Mouse (Mus musculus): Measurements from ENCODE around the gene Pmfbp1. TPM values are rescaled to one million over a fixed set of nuclear protein-coding genes. Genes with fewer than 3 reads are reported as not detected.

Gene Pmfbp1
- polyA plus RNA-seq, 1 experiment = not detected

- no peak for TF ChIP-seq TCF12 (IDR thresholded peaks at IDR 0.05; ENCODE audit: insufficient read depth, poor library complexity, severe bottlenecking)
- TF ChIP-seq REST (IDR thresholded peaks at IDR 0.05; ENCODE audit: insufficient read depth, insufficient read length) = no peak
- no peak for TF ChIP-seq SRF (IDR thresholded peaks at IDR 0.05; ENCODE audit: control insufficient read depth, insufficient read length, low read depth)
- no peak for TF ChIP-seq E2F4 (IDR thresholded peaks at IDR 0.05; ENCODE audit: insufficient read depth)
- no peak for TF ChIP-seq MAX (IDR thresholded peaks at IDR 0.05; ENCODE audit: low read depth)
- no peak for TF ChIP-seq MYOD1 (IDR thresholded peaks at IDR 0.05; ENCODE audit: control insufficient read depth in 1 of 3, insufficient read length in 2 of 3, low read depth in 2 of 3)
- no peak for TF ChIP-seq USF1 (IDR thresholded peaks at IDR 0.05; ENCODE audit: low read depth)
- no peak for TF ChIP-seq POLR2AphosphoS2 (IDR thresholded peaks at IDR 0.05; ENCODE audit: insufficient read length, low read depth)
- no peak for TF ChIP-seq POLR2A (IDR thresholded peaks at IDR 0.05; ENCODE audit: insufficient read length, low read depth)
- TF ChIP-seq MYOG (IDR thresholded peaks at IDR 0.05; ENCODE audit: control insufficient read depth in 1 of 3, insufficient read depth in 1 of 3, insufficient read length in 2 of 3, low read depth in 2 of 3) = no peak
- no peak for TF ChIP-seq CEBPB (IDR thresholded peaks at IDR 0.05; ENCODE audit: insufficient read depth, poor library complexity, severe bottlenecking)
- no peak for TF ChIP-seq TCF3 (IDR thresholded peaks at IDR 0.05; ENCODE audit: insufficient read length, low read depth)
- no peaks in the 10 kb centered on the region for H3K36me3 ChIP-seq (ENCODE audit: control insufficient read depth, insufficient read depth)
- peaks cover 4% of the 10 kb centered on the region for H3K27me3 ChIP-seq (ENCODE audit: control insufficient read depth, insufficient read depth, insufficient read length)
- H3K79me2 ChIP-seq (ENCODE audit: control insufficient read depth, insufficient read depth) = no peaks in the 10 kb centered on the region
- no peak overlapping the region for H3ac ChIP-seq (ENCODE audit: control insufficient read depth, insufficient read length)
- H3K4me2 ChIP-seq (ENCODE audit: low read depth) = no peak overlapping the region
- H3K4me3 ChIP-seq = no peak overlapping the region
Measured at GRCm38 (mm10) chr8:109503566-109503965, 9.7 kb downstream of the Pmfbp1 start.

- Histone ChIP-seq H3K27me3 (ENCODE audit: control insufficient read depth, insufficient read depth, insufficient read length) (peaks cover 15% of the 10 kb centered on the region), H3K36me3 (ENCODE audit: control insufficient read depth, insufficient read depth) (no peaks in the 10 kb centered on the region), H3K4me3 (no peak overlapping the region), H3ac (ENCODE audit: control insufficient read depth, insufficient read length) (no peak overlapping the region), H3K79me2 (ENCODE audit: control insufficient read depth, insufficient read depth) (no peaks in the 10 kb centered on the region), H3K4me2 (ENCODE audit: low read depth) (no peak overlapping the region)
- no peak for TF ChIP-seq MYOG (IDR thresholded peaks at IDR 0.05; ENCODE audit: control insufficient read depth in 1 of 3, insufficient read depth in 1 of 3, insufficient read length in 2 of 3, low read depth in 2 of 3)
- no peak for TF ChIP-seq MAX (IDR thresholded peaks at IDR 0.05; ENCODE audit: low read depth)
- TF ChIP-seq TCF12 (IDR thresholded peaks at IDR 0.05; ENCODE audit: insufficient read depth, poor library complexity, severe bottlenecking) = no peak
- no peak for TF ChIP-seq REST (IDR thresholded peaks at IDR 0.05; ENCODE audit: insufficient read depth, insufficient read length)
- TF ChIP-seq E2F4 (IDR thresholded peaks at IDR 0.05; ENCODE audit: insufficient read depth) = no peak
- TF ChIP-seq SRF (IDR thresholded peaks at IDR 0.05; ENCODE audit: control insufficient read depth, insufficient read length, low read depth) = no peak
- no peak for TF ChIP-seq MYOD1 (IDR thresholded peaks at IDR 0.05; ENCODE audit: control insufficient read depth in 1 of 3, insufficient read length in 2 of 3, low read depth in 2 of 3)
- TF ChIP-seq POLR2AphosphoS2 (IDR thresholded peaks at IDR 0.05; ENCODE audit: insufficient read length, low read depth) = no peak
- no peak for TF ChIP-seq USF1 (IDR thresholded peaks at IDR 0.05; ENCODE audit: low read depth)
- TF ChIP-seq POLR2A (IDR thresholded peaks at IDR 0.05; ENCODE audit: insufficient read length, low read depth) = no peak
- no peak for TF ChIP-seq CEBPB (IDR thresholded peaks at IDR 0.05; ENCODE audit: insufficient read depth, poor library complexity, severe bottlenecking)
- no peak for TF ChIP-seq TCF3 (IDR thresholded peaks at IDR 0.05; ENCODE audit: insufficient read length, low read depth)
Measured at GRCm38 (mm10) chr8:109505560-109505959, 11.7 kb downstream of the Pmfbp1 start.

DNA sequence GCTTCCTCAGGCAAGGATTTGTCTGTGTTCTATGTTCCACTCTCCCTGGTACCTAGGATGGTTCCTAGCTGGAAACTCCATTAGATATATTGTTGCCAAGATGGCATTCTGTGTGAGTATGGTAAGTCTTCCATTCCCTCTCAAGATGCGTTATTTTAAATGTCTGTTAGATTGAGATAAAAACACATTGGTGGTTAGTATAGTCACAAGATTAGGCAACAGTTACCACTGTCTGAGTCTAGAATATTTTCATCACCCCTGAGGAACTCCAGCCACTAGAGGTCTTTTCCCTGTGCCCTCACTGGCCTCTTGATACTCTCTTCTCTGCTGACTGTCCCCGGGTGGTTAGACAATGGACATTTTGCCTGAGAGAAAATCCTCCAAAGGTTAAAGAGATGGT lies 30.2 kb downstream of the Pmfbp1 start:
- Histone ChIP-seq H3K79me2 (ENCODE audit: control insufficient read depth, insufficient read depth) (no peaks in the 10 kb centered on the region), H3K27me3 (ENCODE audit: control insufficient read depth, insufficient read depth, insufficient read length) (peaks cover 29% of the 10 kb centered on the region), H3K36me3 (ENCODE audit: control insufficient read depth, insufficient read depth) (no peaks in the 10 kb centered on the region), H3K4me3 (no peak overlapping the region), H3ac (ENCODE audit: control insufficient read depth, insufficient read length) (no peak overlapping the region), H3K4me2 (ENCODE audit: low read depth) (no peak overlapping the region)
- TF ChIP-seq USF1 (IDR thresholded peaks at IDR 0.05; ENCODE audit: low read depth) = no peak
- TF ChIP-seq POLR2A (IDR thresholded peaks at IDR 0.05; ENCODE audit: insufficient read length, low read depth) = no peak
- TF ChIP-seq CEBPB (IDR thresholded peaks at IDR 0.05; ENCODE audit: insufficient read depth, poor library complexity, severe bottlenecking) = no peak
- TF ChIP-seq REST (IDR thresholded peaks at IDR 0.05; ENCODE audit: insufficient read depth, insufficient read length) = no peak
- no peak for TF ChIP-seq TCF12 (IDR thresholded peaks at IDR 0.05; ENCODE audit: insufficient read depth, poor library complexity, severe bottlenecking)
- TF ChIP-seq POLR2AphosphoS2 (IDR thresholded peaks at IDR 0.05; ENCODE audit: insufficient read length, low read depth) = no peak
- TF ChIP-seq TCF3 (IDR thresholded peaks at IDR 0.05; ENCODE audit: insufficient read length, low read depth) = no peak
- no peak for TF ChIP-seq MYOD1 (IDR thresholded peaks at IDR 0.05; ENCODE audit: control insufficient read depth in 1 of 3, insufficient read length in 2 of 3, low read depth in 2 of 3)
- TF ChIP-seq MYOG (IDR thresholded peaks at IDR 0.05; ENCODE audit: control insufficient read depth in 1 of 3, insufficient read depth in 1 of 3, insufficient read length in 2 of 3, low read depth in 2 of 3) = no peak
- no peak for TF ChIP-seq SRF (IDR thresholded peaks at IDR 0.05; ENCODE audit: control insufficient read depth, insufficient read length, low read depth)
- no peak for TF ChIP-seq E2F4 (IDR thresholded peaks at IDR 0.05; ENCODE audit: insufficient read depth)
- TF ChIP-seq MAX (IDR thresholded peaks at IDR 0.05; ENCODE audit: low read depth) = no peak

GRCm38 (mm10) chr8:109535140-109535990 lies 41.5 kb downstream of the Pmfbp1 start:
- Histone ChIP-seq H3K27me3 (ENCODE audit: control insufficient read depth, insufficient read depth, insufficient read length) (peaks cover 35% of the 10 kb centered on the region), H3K36me3 (ENCODE audit: control insufficient read depth, insufficient read depth) (no peaks in the 10 kb centered on the region), H3K79me2 (ENCODE audit: control insufficient read depth, insufficient read depth) (no peaks in the 10 kb centered on the region), H3K4me3 (no peak overlapping the region), H3K4me2 (ENCODE audit: low read depth) (no peak overlapping the region), H3ac (ENCODE audit: control insufficient read depth, insufficient read length) (no peak overlapping the region)
- TF ChIP-seq MYOD1 (IDR thresholded peaks at IDR 0.05; ENCODE audit: control insufficient read depth in 1 of 3, insufficient read length in 2 of 3, low read depth in 2 of 3) (no peak), MYOG (IDR thresholded peaks at IDR 0.05; ENCODE audit: control insufficient read depth in 1 of 3, insufficient read depth in 1 of 3, insufficient read length in 2 of 3, low read depth in 2 of 3) (no peak), REST (IDR thresholded peaks at IDR 0.05; ENCODE audit: insufficient read depth, insufficient read length) (no peak), POLR2A (IDR thresholded peaks at IDR 0.05; ENCODE audit: insufficient read length, low read depth) (no peak), USF1 (IDR thresholded peaks at IDR 0.05; ENCODE audit: low read depth) (no peak), CEBPB (IDR thresholded peaks at IDR 0.05; ENCODE audit: insufficient read depth, poor library complexity, severe bottlenecking) (no peak), TCF3 (IDR thresholded peaks at IDR 0.05; ENCODE audit: insufficient read length, low read depth) (no peak), MAX (IDR thresholded peaks at IDR 0.05; ENCODE audit: low read depth) (no peak), SRF (IDR thresholded peaks at IDR 0.05; ENCODE audit: control insufficient read depth, insufficient read length, low read depth) (no peak), POLR2AphosphoS2 (IDR thresholded peaks at IDR 0.05; ENCODE audit: insufficient read length, low read depth) (no peak), E2F4 (IDR thresholded peaks at IDR 0.05; ENCODE audit: insufficient read depth) (no peak), TCF12 (IDR thresholded peaks at IDR 0.05; ENCODE audit: insufficient read depth, poor library complexity, severe bottlenecking) (no peak)

Measured in myocyte (in vitro differentiated cells).